Mouse (Mus musculus) neural tube, embryonic 13.5 days (tissue): ENCODE data around the gene Tnfsf13b. TPM values are rescaled to one million over a fixed set of nuclear protein-coding genes. Genes with fewer than 3 reads are reported as not detected.

Experiments
- ATAC-seq: fragments of 200-750 bp; cut with Nextera tagmentation; 2 replicates; pipeline ENCODE4 v1.8.0; 2017; ENCODE audit warnings: low read depth, mild to moderate bottlenecking, moderate TSS enrichment, moderate library complexity
- H3K27ac ChIP-seq: fragments of 300-500 bp; sonication (generic); replicated peaks from 2 replicates; pipeline ENCODE4 v1.5.1; 2015; ENCODE audit warnings: moderate library complexity, mild to moderate bottlenecking, inconsistent platforms
- H3K27me3 ChIP-seq: fragments of 300-500 bp; sonication (generic); 2 replicates; pipeline ENCODE4 v1.6.1; 2015; ENCODE audit warnings: mild to moderate bottlenecking, inconsistent platforms
- H3K36me3 ChIP-seq: fragments of 300-500 bp; sonication (generic); 2 replicates; pipeline ENCODE4 v1.6.1; 2015; ENCODE audit warnings: mild to moderate bottlenecking, inconsistent platforms
- H3K4me1 ChIP-seq: fragments of 300-500 bp; sonication (generic); replicated peaks from 2 replicates; pipeline ENCODE4 v1.6.1; 2015; ENCODE audit warnings: inconsistent platforms
- H3K4me2 ChIP-seq: fragments of 300-500 bp; sonication (generic); 2 replicates; pipeline ENCODE4 v1.6.1; 2015; ENCODE audit warnings: inconsistent platforms, mild to moderate bottlenecking, moderate library complexity
- H3K4me3 ChIP-seq: fragments of 300-500 bp; sonication (generic); 2 replicates; pipeline ENCODE4 v1.5.1; 2015; ENCODE audit warnings: mild to moderate bottlenecking, inconsistent platforms
- H3K9ac ChIP-seq: fragments of 300-500 bp; sonication (generic); 2 replicates; pipeline ENCODE4 v1.6.1; 2015; ENCODE audit warnings: moderate library complexity, mild to moderate bottlenecking, inconsistent platforms
- H3K9me3 ChIP-seq: fragments of 300-500 bp; sonication (generic); 2 replicates; pipeline ENCODE4 v1.6.1; 2016; ENCODE audit warnings: inconsistent platforms
- WGBS: fragments of 180-500 bp; shearing (Covaris S2); methylation state at CpG from one replicate; pipeline ENCODE4 v1.1.7; 2015; 5-methylcytosine and 5-hydroxymethylcytosine counted together
- polyA plus RNA-seq: library from polyadenylated mRNA; unstranded; fragments of >200 nt; fragmentation: Nextera tagmentation; extraction: Ambion mirVana; gene quantifications from 2 replicates; pipeline ENCODE4 v1.2.1, GENCODE M21; 2015

The Tnfsf13b gene
- polyA plus RNA-seq, 1 experiment from 2014 or later: 3.0 TPM

- Histone ChIP-seq H3K4me3 (no peak overlapping the region), H3K27ac (no peak overlapping the region), H3K36me3 (no peaks in the 10 kb centered on the region), H3K9me3 (no peaks in the 10 kb centered on the region), H3K27me3 (no peaks in the 10 kb centered on the region), H3K4me2 (no peak overlapping the region), H3K9ac (no peak overlapping the region), H3K4me1 (peaks cover 14% of the 10 kb centered on the region)
- ATAC-seq: no peak
- WGBS: 82% methylated on average over 7 of the region's 7 CpGs
Measured at GRCm38 (mm10) chr8:10004115-10004514, 2.2 kb upstream of the Tnfsf13b start.

- Histone ChIP-seq H3K4me2 (peak overlapping the region; percentile 68), H3K4me1 (peaks cover 14% of the 10 kb centered on the region), H3K9me3 (no peaks in the 10 kb centered on the region), H3K36me3 (no peaks in the 10 kb centered on the region), H3K9ac (peak overlapping the region; percentile 59), H3K27me3 (no peaks in the 10 kb centered on the region), H3K27ac (peak overlapping the region; percentile 30; the same call in 1 of the 2 replicates), H3K4me3 (peak overlapping the region; percentile 42)
- WGBS: 5% methylated on average over 29 of the region's 29 CpGs
- peak; percentile 58 for ATAC-seq
Measured at GRCm38 (mm10) chr8:10006986-10007659, 856 bp downstream of the Tnfsf13b start.

DNA sequence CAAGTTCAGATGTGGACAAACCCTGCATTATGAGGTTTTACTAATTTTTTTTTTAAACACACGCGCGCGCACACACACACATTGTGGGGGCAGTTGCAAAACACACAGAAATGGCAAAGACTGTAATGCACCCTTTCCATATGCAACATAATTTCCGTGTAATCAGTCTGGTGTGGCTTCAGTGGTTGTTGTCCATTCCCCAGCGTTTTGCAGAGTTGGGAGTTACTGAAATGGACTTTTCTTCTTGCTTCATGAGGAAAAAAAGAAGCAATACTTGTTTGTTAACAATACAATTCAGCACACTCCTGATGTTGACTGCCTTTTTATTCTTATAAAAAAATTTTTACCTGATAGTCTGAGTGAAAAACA, 1.4 kb downstream of the Tnfsf13b start:
- Histone ChIP-seq H3K4me1 (peaks cover 14% of the 10 kb centered on the region), H3K9ac (peak overlapping the region; percentile 59), H3K4me3 (peak overlapping the region; percentile 42), H3K36me3 (no peaks in the 10 kb centered on the region), H3K9me3 (no peaks in the 10 kb centered on the region), H3K27me3 (no peaks in the 10 kb centered on the region), H3K27ac (no peak overlapping the region), H3K4me2 (peak overlapping the region; percentile 68)
- WGBS: 42% methylated on average over 6 of the region's 6 CpGs
- no peak for ATAC-seq

GRCm38 (mm10) chr8:10016252-10016651, 10.0 kb downstream of the Tnfsf13b start:
- H3K4me2 ChIP-seq: no peak overlapping the region
- WGBS: 88% methylated on average over 1 of the region's 1 CpGs
- no peaks in the 10 kb centered on the region for H3K9me3 ChIP-seq
- H3K9ac ChIP-seq: no peak overlapping the region
- ATAC-seq: no peak
- H3K36me3 ChIP-seq: no peaks in the 10 kb centered on the region
- no peak overlapping the region for H3K4me3 ChIP-seq
- H3K27me3 ChIP-seq: peaks cover 3% of the 10 kb centered on the region; the same call in 1 of the 2 replicates
- no peak overlapping the region for H3K27ac ChIP-seq
- 0 out of 2 replicates have a peak, but pooled peaks cover 5% of the 10 kb centered on the region for H3K4me1 ChIP-seq

DNA sequence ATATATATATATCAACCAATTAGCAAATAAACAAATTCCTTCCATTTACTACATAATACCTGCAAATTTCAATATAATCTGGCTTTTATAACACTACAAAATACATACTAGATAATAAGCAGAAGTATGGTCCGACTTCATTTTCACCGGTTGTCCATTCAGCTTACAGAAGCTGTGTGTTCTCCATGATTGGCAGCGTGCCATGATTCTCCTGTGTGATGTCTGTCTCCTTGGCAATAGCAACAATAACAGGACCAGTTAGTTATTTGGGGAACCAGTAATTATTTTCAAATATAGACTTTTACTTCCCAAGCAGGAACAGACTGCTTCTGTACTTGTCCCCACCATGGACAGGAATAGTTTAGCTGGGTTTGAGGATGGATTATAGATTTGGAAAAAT, 11.0 kb downstream of the Tnfsf13b start:
- WGBS: 71% methylated on average over 3 of the region's 3 CpGs
- ATAC-seq: no peak
- no peak overlapping the region for H3K4me2 ChIP-seq
- H3K4me3 ChIP-seq: no peak overlapping the region
- no peak overlapping the region for H3K27ac ChIP-seq
- no peaks in the 10 kb centered on the region for H3K9me3 ChIP-seq
- 0 out of 2 replicates have a peak, but pooled peaks cover 5% of the 10 kb centered on the region for H3K4me1 ChIP-seq
- no peak overlapping the region for H3K9ac ChIP-seq
- no peaks in the 10 kb centered on the region for H3K36me3 ChIP-seq
- H3K27me3 ChIP-seq: peaks cover 3% of the 10 kb centered on the region; the same call in 1 of the 2 replicates

- WGBS: 74% methylated on average over 8 of the region's 8 CpGs
- peak; percentile 43; the same call in 1 of the 2 replicates for ATAC-seq
- H3K36me3 ChIP-seq: no peaks in the 10 kb centered on the region
Measured at GRCm38 (mm10) chr8:10030320-10031060, 24.2 kb downstream of the Tnfsf13b start.

DNA sequence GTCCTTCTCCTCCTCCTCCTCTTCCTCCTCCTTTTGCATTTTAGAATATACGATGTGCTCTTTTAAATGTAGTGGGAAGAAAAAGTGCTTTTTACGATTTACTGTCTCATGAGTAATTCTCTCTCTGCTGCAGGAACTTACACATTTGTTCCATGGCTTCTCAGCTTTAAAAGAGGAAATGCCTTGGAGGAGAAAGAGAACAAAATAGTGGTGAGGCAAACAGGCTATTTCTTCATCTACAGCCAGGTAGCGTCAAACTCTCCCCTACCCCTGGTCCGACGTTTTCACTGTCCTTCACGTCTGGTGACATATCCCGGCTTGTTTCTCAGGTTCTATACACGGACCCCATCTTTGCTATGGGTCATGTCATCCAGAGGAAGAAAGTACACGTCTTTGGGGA, 24.9 kb downstream of the Tnfsf13b start:
- no peak for ATAC-seq
- H3K36me3 ChIP-seq: no peaks in the 10 kb centered on the region
- no peak overlapping the region for H3K27ac ChIP-seq
- H3K4me2 ChIP-seq: no peak overlapping the region
- H3K4me3 ChIP-seq: no peak overlapping the region
- WGBS: 82% methylated on average over 9 of the region's 9 CpGs
- no peaks in the 10 kb centered on the region for H3K9me3 ChIP-seq
- no peaks in the 10 kb centered on the region for H3K4me1 ChIP-seq
- H3K9ac ChIP-seq: no peak overlapping the region
- H3K27me3 ChIP-seq: no peaks in the 10 kb centered on the region

More at GRCm38 (mm10) chr8:10030320-10031060, 24.2 kb downstream of the Tnfsf13b start:
- Histone ChIP-seq H3K27ac (no peak overlapping the region), H3K4me1 (no peaks in the 10 kb centered on the region), H3K9me3 (no peaks in the 10 kb centered on the region), H3K9ac (no peak overlapping the region), H3K27me3 (no peaks in the 10 kb centered on the region), H3K4me3 (no peak overlapping the region), H3K4me2 (no peak overlapping the region)

DNA sequence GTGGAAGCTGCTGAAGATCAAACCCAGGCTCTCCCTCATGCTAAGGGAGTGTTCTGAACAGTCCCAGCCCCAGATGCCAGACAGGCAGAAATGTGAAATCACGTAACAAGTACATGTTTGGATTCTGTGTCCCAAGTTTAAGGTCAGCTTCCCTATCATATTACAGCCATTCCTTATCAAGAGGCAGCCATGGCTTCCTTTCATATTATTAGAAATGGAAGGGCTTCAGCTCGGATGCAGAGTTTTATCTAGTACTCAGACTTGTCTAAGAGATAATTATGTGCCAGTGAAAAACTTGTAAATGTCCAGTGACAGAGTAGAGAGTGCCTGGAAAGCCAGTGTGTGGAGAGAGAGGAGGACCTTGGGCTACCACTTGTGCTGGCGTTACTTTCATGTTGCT, 34.6 kb downstream of the Tnfsf13b start:
- WGBS: 75% methylated on average over 3 of the region's 3 CpGs
- H3K9ac ChIP-seq: no peak overlapping the region
- no peak overlapping the region for H3K4me2 ChIP-seq
- no peak for ATAC-seq
- no peak overlapping the region for H3K4me3 ChIP-seq
- H3K4me1 ChIP-seq: no peaks in the 10 kb centered on the region
- no peak overlapping the region for H3K27ac ChIP-seq
- H3K27me3 ChIP-seq: no peaks in the 10 kb centered on the region
- H3K9me3 ChIP-seq: no peaks in the 10 kb centered on the region
- no peaks in the 10 kb centered on the region for H3K36me3 ChIP-seq

DNA sequence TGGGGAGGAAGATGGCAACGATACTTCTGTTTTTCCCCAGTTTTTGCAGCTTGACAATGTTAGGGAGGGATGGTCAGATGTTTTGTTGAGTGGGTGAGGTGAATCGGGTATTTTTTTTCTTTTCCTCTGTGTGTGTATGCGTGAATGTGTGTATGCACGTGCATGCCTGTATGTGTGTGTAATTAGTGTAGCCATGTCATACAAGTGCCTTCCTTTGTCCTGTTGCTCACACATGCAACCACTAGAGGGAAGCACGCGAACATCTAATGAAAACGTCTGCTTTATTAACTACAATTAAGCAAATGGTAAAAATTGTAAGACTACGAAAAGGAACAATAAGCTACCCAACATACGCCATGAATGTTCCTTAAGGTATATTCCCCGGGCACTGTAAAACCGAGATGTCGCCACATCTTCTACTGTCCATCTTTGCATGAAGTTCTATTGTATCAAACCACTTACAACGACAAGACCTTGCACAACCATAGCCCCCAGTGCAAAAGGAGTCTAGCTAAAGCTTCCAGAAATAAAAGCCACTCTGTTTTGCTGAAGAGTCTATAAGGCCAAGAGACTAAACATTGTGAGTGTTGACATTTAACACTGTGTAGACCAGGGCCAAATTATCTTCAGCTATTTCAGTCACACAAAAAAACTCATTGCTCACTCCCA, 37.7 kb downstream of the Tnfsf13b start:
- Histone ChIP-seq H3K36me3 (no peaks in the 10 kb centered on the region), H3K9ac (no peak overlapping the region), H3K4me3 (no peak overlapping the region), H3K4me2 (no peak overlapping the region), H3K27ac (no peak overlapping the region), H3K9me3 (no peaks in the 10 kb centered on the region), H3K4me1 (0 out of 2 replicates have a peak, but pooled peaks cover under 1% of the 10 kb centered on the region), H3K27me3 (no peaks in the 10 kb centered on the region)
- peak; percentile 71; the same call in 1 of the 2 replicates for ATAC-seq
- 54% methylated on average over 13 of the region's 13 CpGs for WGBS

- no peaks in the 10 kb centered on the region for H3K27me3 ChIP-seq
- H3K4me1 ChIP-seq: 0 out of 2 replicates have a peak, but pooled peaks cover 5% of the 10 kb centered on the region
- H3K9me3 ChIP-seq: no peaks in the 10 kb centered on the region
- no peak overlapping the region for H3K27ac ChIP-seq
- ATAC-seq: 0 out of 2 replicates have a peak, but pooled peaks have one; percentile 26
- 81% methylated on average over 1 of the region's 1 CpGs for WGBS
- no peak overlapping the region for H3K4me2 ChIP-seq
- H3K36me3 ChIP-seq: no peaks in the 10 kb centered on the region
- no peak overlapping the region for H3K9ac ChIP-seq
- no peak overlapping the region for H3K4me3 ChIP-seq
Measured at GRCm38 (mm10) chr8:10045743-10046142, 39.5 kb downstream of the Tnfsf13b start.

GRCm38 (mm10) chr8:10049162-10049561, 42.9 kb downstream of the Tnfsf13b start:
- Histone ChIP-seq H3K4me3 (no peak overlapping the region), H3K27ac (no peak overlapping the region), H3K4me2 (no peak overlapping the region), H3K9me3 (no peaks in the 10 kb centered on the region), H3K36me3 (no peaks in the 10 kb centered on the region), H3K9ac (no peak overlapping the region), H3K4me1 (peaks cover 16% of the 10 kb centered on the region), H3K27me3 (no peaks in the 10 kb centered on the region)
- no peak for ATAC-seq
- 72% methylated on average over 8 of the region's 8 CpGs for WGBS

- H3K4me1 ChIP-seq: peaks cover 20% of the 10 kb centered on the region
- ATAC-seq: no peak
- H3K9ac ChIP-seq: no peak overlapping the region
- no peaks in the 10 kb centered on the region for H3K27me3 ChIP-seq
- H3K27ac ChIP-seq: no peak overlapping the region
- no peak overlapping the region for H3K4me3 ChIP-seq
- H3K4me2 ChIP-seq: no peak overlapping the region
- H3K9me3 ChIP-seq: no peaks in the 10 kb centered on the region
- no peaks in the 10 kb centered on the region for H3K36me3 ChIP-seq
- WGBS: 74% methylated on average over 3 of the region's 3 CpGs
Measured at GRCm38 (mm10) chr8:10051576-10051975, 45.3 kb downstream of the Tnfsf13b start.
